Comparison of ENCODE assay signal across 16 mouse cellular contexts in genomic region chr13:44772816-44773215, GRCm38 (mm10).
"Had no signal": no experiment of that assay in that cellular context is flagged by ENCODE, and none has a peak within 500 bp of the region (broad histone marks: within the 10 kb centered on the region; RNA-seq: fewer than 3 reads in every experiment).

No protein-coding gene starts in this region.

- H3K27ac ChIP-seq: liver, embryonic 13.5 days; liver, embryonic 15.5 days; lung, embryonic 15.5 days; macrophage; midbrain, embryonic 13.5 days; midbrain, embryonic 15.5 days; neural tube, embryonic 12.5 days; stomach, embryonic 15.5 days; stomach, postnatal 0 days had no signal

- H3K36me3 ChIP-seq: liver, embryonic 15.5 days; lung, embryonic 15.5 days; midbrain, embryonic 13.5 days; midbrain, embryonic 15.5 days; neural tube, embryonic 12.5 days; stomach, embryonic 15.5 days had no signal

- ATAC-seq: liver, postnatal 0 days; lung, postnatal 0 days; midbrain, embryonic 13.5 days; midbrain, embryonic 15.5 days had no signal

- DNase-seq: liver, embryonic 13.5 days; liver, postnatal 0 days; lung, adult 2 months; lung, postnatal 14 days; lung, postnatal 36 days; right cerebral cortex, postnatal 14 days had no signal

- H3K4me3 ChIP-seq: liver, embryonic 13.5 days; liver, embryonic 15.5 days; lung, embryonic 15.5 days; megakaryocyte, embryonic 14.5 days; midbrain, embryonic 13.5 days; midbrain, embryonic 15.5 days; neural tube, embryonic 12.5 days; stomach, embryonic 15.5 days had no signal

- H3K9me3 ChIP-seq: liver, embryonic 13.5 days; liver, embryonic 15.5 days; lung, embryonic 15.5 days; megakaryocyte, embryonic 14.5 days; midbrain, embryonic 13.5 days; midbrain, embryonic 15.5 days; neural tube, embryonic 12.5 days; stomach, embryonic 15.5 days had no signal

- H3K4me1 ChIP-seq: midbrain, embryonic 15.5 days; neural tube, embryonic 12.5 days; stomach, embryonic 15.5 days had no signal

- H3K27me3 ChIP-seq: liver, embryonic 13.5 days; liver, embryonic 15.5 days; lung, embryonic 15.5 days; megakaryocyte, embryonic 14.5 days; midbrain, embryonic 13.5 days; midbrain, embryonic 15.5 days; neural tube, embryonic 12.5 days; stomach, embryonic 15.5 days had no signal
